Mouse (Mus musculus) heart, embryonic 13.5 days (tissue): ENCODE data around the gene Ccdc38. TPM values are rescaled to one million over a fixed set of nuclear protein-coding genes. Genes with fewer than 3 reads are reported as not detected.

Experiments
- ATAC-seq: fragments of 200-750 bp; cut with Nextera tagmentation; 2 replicates; pipeline ENCODE4 v1.8.0; 2017; ENCODE audit warnings: moderate TSS enrichment; ENCODE audit not compliant: insufficient number of reproducible peaks, low FRiP score, low TSS enrichment; ENCODE audit errors: extremely low read depth
- H3K27ac ChIP-seq: fragments of 300-500 bp; sonication (generic); replicated peaks from 2 replicates; pipeline ENCODE4 v1.5.1; 2015; ENCODE audit warnings: moderate library complexity, mild to moderate bottlenecking, inconsistent platforms
- H3K27me3 ChIP-seq: fragments of 300-500 bp; sonication (generic); replicated peaks from 2 replicates; pipeline ENCODE4 v1.6.1; 2015; ENCODE audit warnings: mild to moderate bottlenecking, inconsistent platforms
- H3K36me3 ChIP-seq: fragments of 300-500 bp; sonication (generic); 2 replicates; pipeline ENCODE4 v1.6.1; 2015; ENCODE audit warnings: mild to moderate bottlenecking, inconsistent platforms
- H3K4me1 ChIP-seq: fragments of 300-500 bp; sonication (generic); 2 replicates; pipeline ENCODE4 v1.6.1; 2015; ENCODE audit warnings: inconsistent platforms
- H3K4me2 ChIP-seq: fragments of 300-500 bp; sonication (generic); 2 replicates; pipeline ENCODE4 v1.6.1; 2015; ENCODE audit warnings: inconsistent platforms, mild to moderate bottlenecking, moderate library complexity
- H3K4me3 ChIP-seq: fragments of 300-500 bp; sonication (generic); 2 replicates; pipeline ENCODE4 v1.5.1; 2015; ENCODE audit warnings: moderate library complexity, mild to moderate bottlenecking, inconsistent platforms
- H3K9ac ChIP-seq: fragments of 300-500 bp; sonication (generic); 2 replicates; pipeline ENCODE4 v1.6.1; 2015; ENCODE audit warnings: inconsistent platforms, mild to moderate bottlenecking, moderate library complexity
- H3K9me3 ChIP-seq: fragments of 300-500 bp; sonication (generic); 2 replicates; pipeline ENCODE4 v1.6.1; 2016; ENCODE audit warnings: inconsistent platforms
- whole genome bisulfite sequencing: fragments of 180-500 bp; shearing (Covaris S2); methylation state at CpG from one replicate; pipeline ENCODE4 v1.1.7; 2015; ENCODE audit warnings: mixed read lengths; 5-methylcytosine and 5-hydroxymethylcytosine counted together
- polyA plus RNA-seq: library from polyadenylated mRNA; unstranded; fragments of >200 nt; fragmentation: Nextera tagmentation; extraction: Ambion mirVana; gene quantifications from 2 replicates; pipeline ENCODE4 v1.2.1, GENCODE M21; 2015

Gene Ccdc38
- polyA plus RNA-seq, 1 experiment from 2014 or later = 0.09 TPM

GRCm38 (mm10) chr10:93609236-93609635 is 68.8 kb downstream of the Ccdc38 start:
- no peaks in the 10 kb centered on the region for H3K36me3 ChIP-seq
- no peaks in the 10 kb centered on the region for H3K4me1 ChIP-seq
- peaks cover 12% of the 10 kb centered on the region for H3K9me3 ChIP-seq
- WGBS = 87% methylated on average over 7 of the region's 7 CpGs
- no peak overlapping the region for H3K4me3 ChIP-seq
- no peak for ATAC-seq
- H3K4me2 ChIP-seq = no peak overlapping the region
- H3K27me3 ChIP-seq = no peaks in the 10 kb centered on the region; the same call in 1 of the 2 replicates
- H3K27ac ChIP-seq = no peak overlapping the region
- no peak overlapping the region for H3K9ac ChIP-seq

GRCm38 (mm10) chr10:93610896-93611295 is 70.5 kb downstream of the Ccdc38 start:
- WGBS = 88% methylated on average over 1 of the region's 1 CpGs
- no peak for ATAC-seq
- H3K27me3 ChIP-seq = no peaks in the 10 kb centered on the region
- no peak overlapping the region for H3K9ac ChIP-seq
- H3K4me3 ChIP-seq = no peak overlapping the region
- H3K36me3 ChIP-seq = no peaks in the 10 kb centered on the region
- H3K4me2 ChIP-seq = no peak overlapping the region
- H3K9me3 ChIP-seq = peaks cover 12% of the 10 kb centered on the region
- no peak overlapping the region for H3K27ac ChIP-seq
- no peaks in the 10 kb centered on the region for H3K4me1 ChIP-seq

GRCm38 (mm10) chr10:93611419-93612007 is 71.1 kb downstream of the Ccdc38 start:
- Histone ChIP-seq H3K27ac (no peak overlapping the region), H3K4me1 (no peaks in the 10 kb centered on the region), H3K27me3 (no peaks in the 10 kb centered on the region), H3K36me3 (no peaks in the 10 kb centered on the region), H3K9me3 (peaks cover 12% of the 10 kb centered on the region), H3K9ac (no peak overlapping the region), H3K4me3 (no peak overlapping the region), H3K4me2 (peak overlapping the region; percentile 46)
- 44% methylated on average over 18 of the region's 18 CpGs for WGBS
- ATAC-seq = no peak

GRCm38 (mm10) chr10:93614850-93615249 is 74.4 kb downstream of the Ccdc38 start:
- no peak overlapping the region for H3K4me2 ChIP-seq
- no peak overlapping the region for H3K4me3 ChIP-seq
- no peaks in the 10 kb centered on the region for H3K4me1 ChIP-seq
- H3K9ac ChIP-seq = no peak overlapping the region
- 0 out of 2 replicates have a peak, but pooled peaks cover 4% of the 10 kb centered on the region for H3K9me3 ChIP-seq
- no peaks in the 10 kb centered on the region for H3K36me3 ChIP-seq
- 72% methylated on average over 8 of the region's 8 CpGs for WGBS
- H3K27me3 ChIP-seq = no peaks in the 10 kb centered on the region
- H3K27ac ChIP-seq = no peak overlapping the region
- ATAC-seq = no peak

- no peak for ATAC-seq
- Histone ChIP-seq H3K9me3 (0 out of 2 replicates have a peak, but pooled peaks cover 4% of the 10 kb centered on the region), H3K4me1 (0 out of 2 replicates have a peak, but pooled peaks cover 5% of the 10 kb centered on the region), H3K4me2 (no peak overlapping the region), H3K4me3 (no peak overlapping the region), H3K36me3 (no peaks in the 10 kb centered on the region), H3K9ac (no peak overlapping the region), H3K27me3 (no peaks in the 10 kb centered on the region), H3K27ac (no peak overlapping the region)
- 58% methylated on average over 7 of the region's 7 CpGs for WGBS
Measured at GRCm38 (mm10) chr10:93620438-93621179, 80.2 kb downstream of the Ccdc38 start.

GRCm38 (mm10) chr10:93623725-93624124 is 83.3 kb downstream of the Ccdc38 start:
- Histone ChIP-seq H3K4me1 (0 out of 2 replicates have a peak, but pooled peaks cover 5% of the 10 kb centered on the region), H3K27me3 (no peaks in the 10 kb centered on the region), H3K4me3 (no peak overlapping the region), H3K36me3 (no peaks in the 10 kb centered on the region), H3K9me3 (no peaks in the 10 kb centered on the region), H3K9ac (no peak overlapping the region), H3K27ac (no peak overlapping the region), H3K4me2 (no peak overlapping the region)
- 57% methylated on average over 9 of the region's 9 CpGs for WGBS
- no peak for ATAC-seq

GRCm38 (mm10) chr10:93624151-93624550 is 83.7 kb downstream of the Ccdc38 start:
- H3K4me2 ChIP-seq = no peak overlapping the region
- H3K4me3 ChIP-seq = no peak overlapping the region
- no peaks in the 10 kb centered on the region for H3K9me3 ChIP-seq
- no peak overlapping the region for H3K27ac ChIP-seq
- no peak for ATAC-seq
- H3K9ac ChIP-seq = no peak overlapping the region
- no peaks in the 10 kb centered on the region for H3K36me3 ChIP-seq
- 80% methylated on average over 10 of the region's 10 CpGs for WGBS
- no peaks in the 10 kb centered on the region for H3K27me3 ChIP-seq
- H3K4me1 ChIP-seq = 0 out of 2 replicates have a peak, but pooled peaks cover 5% of the 10 kb centered on the region

- H3K27me3 ChIP-seq = peaks cover 35% of the 10 kb centered on the region
- WGBS = 86% methylated on average over 5 of the region's 5 CpGs
- ATAC-seq = no peak
Measured at GRCm38 (mm10) chr10:93630310-93630709, 89.9 kb downstream of the Ccdc38 start.

GRCm38 (mm10) chr10:93632086-93632485 is 91.7 kb downstream of the Ccdc38 start:
- H3K4me1 ChIP-seq = no peaks in the 10 kb centered on the region
- no peaks in the 10 kb centered on the region for H3K36me3 ChIP-seq
- no peak for ATAC-seq
- H3K9me3 ChIP-seq = 0 out of 2 replicates have a peak, but pooled peaks cover 6% of the 10 kb centered on the region
- no peak overlapping the region for H3K4me2 ChIP-seq
- peaks cover 53% of the 10 kb centered on the region for H3K27me3 ChIP-seq
- WGBS = 66% methylated on average over 4 of the region's 4 CpGs
- no peak overlapping the region for H3K27ac ChIP-seq
- H3K9ac ChIP-seq = no peak overlapping the region
- H3K4me3 ChIP-seq = no peak overlapping the region

More at GRCm38 (mm10) chr10:93630310-93630709, 89.9 kb downstream of the Ccdc38 start:
- no peaks in the 10 kb centered on the region for H3K4me1 ChIP-seq
- H3K9ac ChIP-seq = no peak overlapping the region
- no peak overlapping the region for H3K4me2 ChIP-seq
- H3K27ac ChIP-seq = no peak overlapping the region
- no peak overlapping the region for H3K4me3 ChIP-seq
- H3K9me3 ChIP-seq = 0 out of 2 replicates have a peak, but pooled peaks cover 6% of the 10 kb centered on the region
- H3K36me3 ChIP-seq = no peaks in the 10 kb centered on the region

- WGBS = 77% methylated on average over 5 of the region's 5 CpGs
- Histone ChIP-seq H3K4me1 (no peaks in the 10 kb centered on the region), H3K4me3 (no peak overlapping the region), H3K27ac (no peak overlapping the region), H3K4me2 (no peak overlapping the region), H3K36me3 (no peaks in the 10 kb centered on the region), H3K9ac (no peak overlapping the region), H3K9me3 (0 out of 2 replicates have a peak, but pooled peaks cover 6% of the 10 kb centered on the region), H3K27me3 (peaks cover 67% of the 10 kb centered on the region)
- ATAC-seq = no peak
Measured at GRCm38 (mm10) chr10:93633563-93633962, 93.1 kb downstream of the Ccdc38 start.
